Mouse (Mus musculus): ENCODE measurements at regions not wholly inside any gene's neighbourhood (a gene's known extent, or its start where the extent isn't known, plus 50 kb on each side); places are given as distances from the start of the nearest gene placed in this dataset.

DNA sequence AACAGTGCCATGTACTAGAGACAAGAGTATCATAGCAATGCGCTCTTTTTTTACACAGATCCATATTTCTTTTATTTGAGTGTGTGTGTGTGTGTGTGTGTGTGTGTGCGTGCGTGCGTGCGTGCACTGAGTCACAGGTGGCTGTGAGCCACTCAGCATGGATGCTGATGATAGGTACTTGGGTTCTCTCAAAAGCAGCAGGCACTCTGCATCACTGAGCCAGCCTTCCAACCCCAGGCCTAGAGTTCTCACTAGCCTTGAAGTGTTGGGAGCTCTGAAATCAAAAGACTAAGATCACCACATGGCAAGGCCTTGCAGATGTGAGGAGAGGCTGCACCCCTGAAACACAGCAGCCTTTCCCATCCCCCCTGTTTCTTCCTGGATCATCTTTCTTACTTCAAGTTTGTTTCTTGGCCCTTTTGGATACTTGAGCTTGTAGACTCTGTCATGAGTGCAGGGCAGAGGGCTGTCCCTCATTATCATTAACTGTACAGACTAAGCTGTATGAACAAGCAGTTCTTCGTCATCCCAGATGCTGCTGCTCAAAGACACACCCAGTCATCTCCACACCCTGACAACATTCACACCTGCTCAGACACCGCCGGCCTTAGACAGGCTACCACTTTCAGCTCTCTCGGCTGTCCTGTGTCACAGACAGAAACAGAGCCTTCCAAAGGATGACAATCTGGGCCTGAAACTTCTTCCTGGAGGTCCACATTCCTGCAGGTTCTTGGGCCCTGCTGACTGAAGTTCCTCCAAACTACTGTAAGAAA, 405.5 kb upstream of the Ercc4 start:
- no peak for TF ChIP-seq EP300 (IDR thresholded peaks at IDR 0.05; ENCODE audit: low read depth in 1 of 2, low read length in 2 of 2)
- TF ChIP-seq KAT2A (conservative IDR thresholded peaks at IDR 0.05; ENCODE audit: low read depth, low read length) = no peak
- no peak for TF ChIP-seq ZMIZ1 (IDR thresholded peaks at IDR 0.05; ENCODE audit: low read depth, low read length)
- no peak for TF ChIP-seq HCFC1 (IDR thresholded peaks at IDR 0.05; ENCODE audit: low read depth, low read length)
- no peak for TF ChIP-seq CTCF (IDR thresholded peaks at IDR 0.05 in 2 of 3, conservative IDR thresholded peaks at IDR 0.05 in 1 of 3; ENCODE audit: control insufficient read depth in 1 of 3, insufficient read depth in 1 of 3, low read depth in 2 of 3, low read length in 3 of 3, poor library complexity in 1 of 3, severe bottlenecking in 1 of 3)
- TF ChIP-seq MYB (IDR thresholded peaks at IDR 0.05; ENCODE audit: low read depth, low read length) = no peak
- TF ChIP-seq TAL1 (IDR thresholded peaks at IDR 0.05; ENCODE audit: low read length) = no peak
